Mouse (Mus musculus) A20 (cell line): ENCODE results near the gene Lpcat4.
A peak's percentile ranks its signal among the peaks of the same experiment; 100 is the strongest.
"Not testable (repeated sequence)": the region's sequence is repeated elsewhere in the genome, so short reads cannot be mapped to it uniquely, and the experiment has no call there.

Experiments
- DNase-seq: peaks from one replicate; pipeline ENCODE4 v3.0.0-alpha.2; 2011; ENCODE audit warnings: low read depth, low spot score

Gene Lpcat4

DNA sequence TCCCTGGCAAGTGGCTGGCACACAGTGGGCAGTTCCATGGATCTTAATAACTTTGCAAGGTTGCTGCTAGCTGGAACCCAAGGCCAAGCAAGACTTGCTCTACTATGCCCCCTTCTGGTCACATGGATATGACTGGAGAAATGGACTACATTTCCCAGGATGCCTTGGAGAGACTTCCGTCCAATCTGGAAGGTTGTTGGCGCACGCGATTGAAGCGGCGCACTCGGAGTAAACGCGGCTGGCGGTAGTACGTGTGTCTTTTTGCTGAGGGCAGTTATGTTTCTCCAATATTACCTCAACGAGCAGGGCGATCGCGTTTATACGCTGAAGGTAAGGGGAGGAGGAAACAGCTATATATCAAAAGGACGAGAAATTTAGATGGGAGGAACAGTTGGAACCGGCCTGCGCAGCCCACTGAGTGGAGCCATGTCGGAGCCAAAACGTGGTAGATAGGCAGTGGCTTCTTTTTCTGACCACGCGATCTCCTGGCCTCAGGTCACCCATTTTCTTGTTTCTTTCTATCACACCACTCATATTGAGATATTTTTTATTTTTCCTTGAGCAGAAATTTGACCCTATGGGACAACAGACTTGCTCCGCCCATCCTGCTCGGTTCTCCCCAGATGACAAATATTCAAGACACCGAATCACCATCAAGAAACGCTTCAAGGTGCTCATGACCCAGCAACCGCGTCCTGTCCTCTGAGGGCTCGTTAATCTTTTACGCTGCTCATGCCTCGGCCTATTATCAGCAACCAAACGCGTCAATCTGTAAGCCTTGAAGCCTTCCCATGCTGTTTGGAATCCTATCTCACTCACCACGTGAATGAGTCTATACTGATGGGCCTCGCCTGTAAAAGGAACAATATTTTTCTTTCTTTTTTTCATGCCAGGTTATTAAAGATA, 22.7 kb downstream of the Lpcat4 start, which contains the start of gene Nop10:
Gene Nop10 (plus strand): TSS at position 179 of the 906 bp plus-strand sequence.
- DNase-seq = peak; percentile 94

- peak; percentile 85 for DNase-seq
Observed at GRCm38 (mm10) chr2:112262779-112263295, 23.6 kb downstream of the Lpcat4 start.

DNA sequence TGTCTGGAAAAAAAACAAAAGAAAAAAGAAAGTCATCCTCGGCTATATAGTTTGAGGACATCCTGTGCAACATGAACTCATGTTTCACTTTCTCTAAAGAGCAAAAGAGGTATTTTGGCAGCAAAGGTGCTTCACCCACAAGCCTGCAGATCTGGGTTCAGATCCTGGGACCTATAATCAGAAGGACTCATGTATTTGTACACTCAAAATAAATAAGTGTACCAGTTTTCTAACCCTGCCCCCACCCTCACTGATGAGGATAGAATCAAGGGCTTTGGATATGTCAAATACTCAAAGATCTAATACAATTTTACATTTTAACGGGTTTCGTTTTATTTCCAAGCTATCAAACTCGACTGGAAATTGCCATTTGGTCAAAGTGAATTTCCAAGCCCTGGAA, 25.1 kb downstream of the Lpcat4 start:
- DNase-seq = peak; percentile 61

DNA sequence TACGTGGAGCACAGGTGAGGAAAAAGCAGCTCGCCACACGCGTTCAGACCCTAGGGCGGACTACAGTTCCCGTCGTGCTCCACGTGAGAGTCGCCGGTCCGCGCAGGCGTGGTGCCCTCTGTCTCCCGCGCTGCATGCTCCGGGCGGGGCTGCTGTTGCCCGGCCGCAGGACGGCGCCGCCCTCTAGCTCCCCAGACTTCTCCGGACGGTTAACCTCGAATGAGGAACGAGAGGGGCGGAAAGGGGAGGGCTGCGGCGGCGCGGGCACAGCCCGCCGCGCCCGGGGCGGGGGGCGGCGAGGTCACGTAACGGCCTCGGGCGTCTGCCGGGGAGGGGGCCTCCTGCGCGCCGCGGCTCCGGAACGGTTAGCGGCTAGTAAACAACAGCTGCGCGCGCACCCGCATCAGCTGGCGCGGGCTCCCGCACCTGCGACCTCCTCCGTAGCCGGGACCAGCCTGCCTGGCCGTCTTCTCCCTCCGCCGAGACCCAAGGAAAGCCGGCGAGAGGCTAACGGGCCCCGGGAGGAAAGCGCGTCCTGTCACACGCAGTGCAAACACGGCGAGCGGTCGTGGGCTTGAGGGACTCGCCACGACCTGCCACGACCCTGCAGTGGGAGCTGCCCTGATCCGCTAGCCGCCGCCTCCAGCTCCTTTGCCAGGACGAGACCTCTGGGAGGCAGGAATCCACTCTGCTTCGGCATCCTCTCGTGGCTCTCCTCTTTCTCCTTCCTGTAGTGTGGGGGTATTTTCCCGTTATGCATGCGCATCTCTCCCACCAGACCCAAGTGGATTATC, 26.4 kb downstream of the Lpcat4 start, which contains the start of gene Slc12a6:
Gene Slc12a6 (plus strand): TSS at position 378 of the 794 bp plus-strand sequence.
- DNase-seq = peak; percentile 98

DNA sequence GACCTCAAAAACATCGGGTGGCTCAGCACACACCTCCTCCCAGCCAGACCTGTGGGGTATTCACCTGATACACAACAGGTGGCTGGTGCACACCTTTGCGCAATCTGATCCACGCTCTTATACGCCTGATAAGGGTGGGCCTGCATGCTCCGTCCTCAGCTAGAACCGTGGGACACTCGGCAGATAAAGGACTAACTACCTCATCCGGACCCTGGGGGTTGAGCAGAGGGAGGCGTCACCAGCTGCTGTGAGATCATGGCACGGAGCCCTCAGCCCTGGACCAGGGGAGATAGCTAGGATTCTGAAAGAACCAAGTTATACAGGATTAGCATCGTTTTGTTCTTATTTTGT, 26.9 kb downstream of the Lpcat4 start, which contains the start of gene Gm21985:
Gene Gm21985 (plus strand): TSS at position 73 of the 351 bp plus-strand sequence.
- DNase-seq = peak; percentile 88

GRCm38 (mm10) chr2:112266780-112267179, 27.5 kb downstream of the Lpcat4 start:
- peak; percentile 72 for DNase-seq

DNA sequence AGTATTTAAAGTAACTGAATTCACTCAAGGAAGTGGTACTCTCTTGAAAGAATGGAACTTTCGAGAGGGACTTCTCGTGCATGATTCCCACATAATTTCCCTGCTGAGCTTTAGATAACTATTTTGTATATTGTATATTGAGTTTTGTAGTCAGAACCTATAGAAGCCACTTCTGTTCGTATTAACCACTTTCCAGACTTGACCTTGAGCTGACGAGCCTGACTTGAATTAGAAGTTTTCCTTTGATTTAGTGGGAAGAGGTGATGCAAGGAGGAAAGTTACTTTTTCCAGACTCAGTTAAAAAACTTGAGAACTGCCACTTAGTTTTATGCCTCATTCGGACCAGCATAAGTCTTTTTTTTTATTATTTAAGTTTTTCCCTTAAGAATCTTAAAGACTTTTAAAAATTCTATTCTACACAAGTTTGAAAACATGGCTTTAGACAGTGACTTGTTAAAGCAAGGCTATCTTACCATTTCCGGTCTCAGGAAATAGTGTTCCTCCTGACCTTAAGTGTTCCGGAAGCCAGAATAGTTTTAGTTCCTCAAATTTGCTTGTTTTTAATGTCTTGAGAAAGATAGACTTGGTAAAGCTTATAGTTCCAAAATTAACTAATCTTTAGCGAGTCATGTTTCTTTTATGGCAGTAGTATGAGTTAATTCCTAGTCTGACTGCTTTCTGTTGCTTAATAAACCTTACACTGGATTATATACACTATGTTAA, 28.4 kb downstream of the Lpcat4 start:
- DNase-seq = peak; percentile 85

GRCm38 (mm10) chr2:112270011-112270410, 30.7 kb downstream of the Lpcat4 start:
- no peak for DNase-seq

- no peak for DNase-seq
Observed at GRCm38 (mm10) chr2:112272909-112273308, 33.6 kb downstream of the Lpcat4 start.

DNA sequence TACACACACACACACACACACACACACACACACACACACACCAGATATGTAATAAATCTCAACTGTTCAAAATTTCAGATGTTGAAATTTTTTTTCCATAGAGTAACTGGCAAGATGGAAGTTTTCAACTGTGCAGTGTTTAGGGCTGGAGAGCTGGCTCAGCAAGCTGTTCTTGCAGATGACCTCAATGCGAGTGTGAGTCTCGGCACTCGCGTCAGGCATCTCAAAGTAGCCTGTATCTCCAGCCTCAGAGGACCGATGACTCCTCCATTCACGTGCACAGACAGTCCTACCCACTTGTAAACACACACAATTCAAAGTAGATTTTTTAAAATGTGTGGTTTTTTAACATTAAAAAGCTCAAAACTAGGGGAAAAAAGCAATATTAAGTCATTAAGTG, 34.2 kb downstream of the Lpcat4 start:
- DNase-seq = no peak

GRCm38 (mm10) chr2:112276870-112277269, 37.6 kb downstream of the Lpcat4 start:
- DNase-seq = no peak

DNA sequence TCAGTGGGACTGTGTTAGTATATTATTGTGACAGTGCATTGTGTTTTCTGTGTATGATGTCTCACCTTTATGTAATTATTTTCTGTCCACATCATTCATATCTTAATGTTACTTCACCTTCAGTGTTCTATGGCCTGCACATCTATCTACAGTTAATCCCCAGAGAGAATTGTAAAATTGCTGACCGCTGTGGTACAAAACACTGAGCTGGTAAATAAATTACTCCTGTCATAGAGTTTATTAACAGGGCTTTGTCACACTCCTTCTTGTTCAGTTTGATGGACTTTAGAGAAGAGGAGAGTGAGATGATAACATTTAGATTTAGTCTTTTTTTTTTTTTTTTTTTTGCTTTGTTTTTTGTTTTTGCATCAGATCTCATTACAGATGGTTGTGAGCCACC, 43.6 kb downstream of the Lpcat4 start:
- DNase-seq = no peak

- DNase-seq = no peak
Observed at GRCm38 (mm10) chr2:112284363-112285030, 45.2 kb downstream of the Lpcat4 start.

DNA sequence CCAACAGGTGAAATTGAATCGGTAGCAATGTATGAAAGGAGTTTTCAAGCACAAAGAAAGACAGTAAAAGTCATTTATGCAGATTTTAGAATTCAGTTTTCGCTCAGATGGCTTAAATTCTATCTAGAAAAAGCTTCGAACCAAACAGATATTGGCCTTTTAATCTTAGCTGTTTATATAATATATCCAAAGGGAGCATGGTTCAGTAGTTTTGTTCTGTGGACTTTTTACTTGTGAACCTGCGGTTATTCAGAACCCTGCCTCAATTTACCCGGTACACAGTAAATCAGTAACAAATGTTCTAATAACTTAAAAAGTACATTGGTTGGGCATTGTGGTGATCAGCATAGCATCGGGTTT, 45.7 kb downstream of the Lpcat4 start:
- DNase-seq = no peak

- DNase-seq = not testable (repeated sequence)
Observed at GRCm38 (mm10) chr2:112286062-112286461, 46.8 kb downstream of the Lpcat4 start.

DNA sequence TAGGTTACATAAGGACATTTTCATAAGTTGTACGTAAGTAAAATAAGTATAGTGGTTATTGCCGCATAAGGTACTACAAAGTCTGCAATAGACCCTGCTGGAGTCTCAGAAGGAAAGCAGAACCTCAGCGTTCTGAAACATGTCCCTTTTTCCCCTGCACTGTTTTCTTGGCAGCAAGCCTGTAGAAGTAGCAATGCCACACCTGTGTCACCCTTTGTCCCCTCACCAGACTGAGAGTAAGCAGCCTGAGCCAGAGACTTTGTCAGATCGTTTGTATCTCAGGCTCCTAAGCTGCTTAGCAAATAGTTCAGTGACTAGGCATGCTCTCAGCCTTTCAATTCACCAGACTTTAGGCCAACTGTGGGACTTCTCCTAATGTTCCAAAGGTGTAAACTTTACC, 47.8 kb downstream of the Lpcat4 start:
- DNase-seq = peak; percentile 76

DNA sequence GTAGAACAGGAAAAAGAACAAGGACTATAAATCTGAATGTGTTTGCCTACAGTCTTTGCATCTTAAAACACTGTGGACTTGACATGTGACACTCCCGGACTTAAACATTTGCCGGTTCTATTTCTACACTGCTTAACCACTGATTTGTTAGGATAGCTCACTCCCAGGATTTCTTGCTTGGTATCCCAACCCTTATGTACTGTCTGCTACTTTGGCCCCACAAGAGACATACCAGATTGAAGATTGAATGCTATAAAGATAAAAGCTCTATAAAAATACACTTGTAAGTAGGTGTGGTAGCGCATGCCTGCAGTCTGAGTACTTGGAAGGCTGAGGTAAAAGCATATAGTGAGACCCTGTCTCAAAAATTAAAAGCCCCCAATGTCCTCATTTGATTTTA, 50.2 kb downstream of the Lpcat4 start:
- no peak for DNase-seq

DNA sequence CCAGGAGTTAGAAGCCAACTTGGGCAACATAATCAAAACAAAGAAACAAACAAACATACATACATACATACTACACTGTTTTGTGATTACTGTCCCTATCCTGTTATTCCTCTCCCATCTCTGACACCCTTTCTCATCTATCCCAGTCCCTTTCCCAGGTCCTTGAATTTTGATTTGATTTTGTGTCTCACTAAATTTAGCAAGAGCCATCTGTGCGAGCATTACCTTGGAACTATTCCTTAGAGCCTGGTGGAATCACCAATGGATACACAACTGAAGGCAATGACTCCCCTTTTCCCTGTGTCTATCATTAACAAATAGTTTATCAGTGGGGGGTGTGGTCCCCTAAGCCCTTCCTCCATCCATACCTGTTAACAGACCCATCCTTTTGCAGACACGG, 53.6 kb downstream of the Lpcat4 start:
- DNase-seq = no peak

- no peak for DNase-seq
Observed at GRCm38 (mm10) chr2:112296211-112296610, 56.9 kb downstream of the Lpcat4 start.
